Mouse (Mus musculus): ENCODE data around the gene P2rx6. TPM values are rescaled to one million over a fixed set of nuclear protein-coding genes. Genes with fewer than 3 reads are reported as not detected.
A peak's percentile ranks its signal among the peaks of the same experiment; 100 is the strongest.

Gene P2rx6
- 0.60 and 0.80 TPM in 2 replicates for polyA plus RNA-seq (2015; fragmentation: Nextera tagmentation; extraction: Ambion mirVana)

DNA sequence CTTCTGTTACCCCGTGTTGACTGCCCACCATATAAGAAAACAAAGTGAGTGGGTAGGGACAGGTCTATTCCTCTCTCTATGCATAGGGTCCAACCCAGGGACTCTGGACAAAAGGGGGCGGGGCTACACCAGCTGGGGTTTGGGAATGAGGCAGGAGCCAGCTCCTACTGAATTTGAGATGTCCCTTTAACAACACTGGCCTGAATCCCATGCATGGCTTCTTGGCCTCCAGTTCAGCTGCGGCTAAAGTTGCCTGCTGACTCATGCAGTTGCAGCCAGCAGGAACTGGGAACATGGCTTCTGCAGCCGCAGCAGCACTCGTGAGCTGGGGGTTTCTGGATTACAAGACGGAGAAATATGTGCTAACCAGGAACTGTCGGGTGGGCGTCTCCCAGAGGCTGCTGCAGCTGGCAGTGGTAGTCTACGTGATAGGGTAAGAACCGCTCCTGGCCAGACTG is at the start of gene P2rx6:
Gene P2rx6, plus strand, starts transcription at position 135 of the 458 bp plus-strand sequence.
- Histone ChIP-seq H3K4me1 (replicated peaks) (peaks cover 34% of the 10 kb centered on the region), H3K27ac (peak within 1 kb of the TSS; percentile 54), H3K4me3 (peak within 1 kb of the TSS; percentile 41), H3K9ac (peak within 1 kb of the TSS; percentile 44), H3K27me3 (peaks cover 13% of the 10 kb centered on the region), H3K4me2 (peak within 1 kb of the TSS; percentile 77), H3K9me3 (replicated peaks) (no peaks in the 10 kb centered on the region), H3K36me3 (no peaks in the 10 kb centered on the region)
- peak; percentile 44; the same call in 1 of the 2 replicates for ATAC-seq (replicated peaks; ENCODE audit: insufficient number of reproducible peaks, insufficient read depth, low FRiP score, low read depth)
- WGBS, result 2% methylated on average over 10 of the region's 10 CpGs

DNA sequence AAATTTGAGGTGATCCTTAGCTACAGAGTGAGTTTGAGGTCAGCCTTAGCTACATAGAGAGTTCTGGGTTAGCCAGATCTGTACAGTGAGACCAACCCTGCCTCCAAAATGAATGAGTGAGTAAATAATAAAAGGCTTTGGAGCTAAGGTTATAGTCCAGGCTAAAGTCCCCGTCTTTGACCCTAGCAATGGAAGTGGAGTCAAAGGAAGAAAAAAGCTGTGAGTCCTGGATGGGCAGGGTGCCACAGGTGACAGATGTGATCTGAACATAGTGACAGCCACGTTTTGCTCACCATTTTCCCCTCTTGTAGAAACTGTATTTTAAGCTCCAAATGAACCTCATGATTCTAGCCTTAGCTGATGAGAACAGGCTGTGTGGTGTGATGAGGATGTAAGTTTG is 42.8 kb upstream of the P2rx6 start:
- 78% methylated on average over 2 of the region's 2 CpGs for whole genome bisulfite sequencing
- no peak overlapping the region for H3K4me3 ChIP-seq
- no peaks in the 10 kb centered on the region for H3K4me1 ChIP-seq (replicated peaks)
- no peaks in the 10 kb centered on the region for H3K27me3 ChIP-seq
- H3K9me3 ChIP-seq (replicated peaks), result no peaks in the 10 kb centered on the region
- ATAC-seq (replicated peaks; ENCODE audit: insufficient number of reproducible peaks, insufficient read depth, low FRiP score, low read depth), result no peak
- no peak overlapping the region for H3K4me2 ChIP-seq
- H3K9ac ChIP-seq, result no peak overlapping the region
- peaks cover 82% of the 10 kb centered on the region for H3K36me3 ChIP-seq
- no peak overlapping the region for H3K27ac ChIP-seq

DNA sequence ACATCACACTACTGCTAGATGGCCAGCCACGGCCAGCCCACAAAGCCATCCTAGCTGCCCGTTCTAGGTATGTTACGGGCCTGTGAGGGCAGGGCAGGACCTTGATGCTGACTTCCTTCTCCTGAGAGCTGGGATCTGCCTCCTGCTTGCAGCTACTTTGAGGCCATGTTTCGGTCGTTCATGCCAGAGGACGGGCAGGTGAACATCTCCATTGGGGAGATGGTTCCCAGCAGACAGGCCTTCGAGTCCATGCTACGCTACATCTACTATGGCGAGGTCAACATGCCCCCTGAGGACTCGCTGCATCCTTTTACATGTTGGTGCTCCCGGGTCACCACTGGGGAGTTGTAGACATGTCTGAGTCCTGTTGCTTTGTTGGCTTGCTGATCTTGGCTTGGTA is 37.5 kb upstream of the P2rx6 start:
- H3K4me2 ChIP-seq, result no peak overlapping the region
- WGBS, result 90% methylated on average over 11 of the region's 11 CpGs
- H3K9me3 ChIP-seq (replicated peaks), result no peaks in the 10 kb centered on the region
- peaks cover 91% of the 10 kb centered on the region for H3K36me3 ChIP-seq
- no peaks in the 10 kb centered on the region for H3K27me3 ChIP-seq
- no peak overlapping the region for H3K4me3 ChIP-seq
- ATAC-seq (replicated peaks; ENCODE audit: insufficient number of reproducible peaks, insufficient read depth, low FRiP score, low read depth), result no peak
- no peak overlapping the region for H3K27ac ChIP-seq
- no peaks in the 10 kb centered on the region for H3K4me1 ChIP-seq (replicated peaks)
- H3K9ac ChIP-seq, result no peak overlapping the region

DNA sequence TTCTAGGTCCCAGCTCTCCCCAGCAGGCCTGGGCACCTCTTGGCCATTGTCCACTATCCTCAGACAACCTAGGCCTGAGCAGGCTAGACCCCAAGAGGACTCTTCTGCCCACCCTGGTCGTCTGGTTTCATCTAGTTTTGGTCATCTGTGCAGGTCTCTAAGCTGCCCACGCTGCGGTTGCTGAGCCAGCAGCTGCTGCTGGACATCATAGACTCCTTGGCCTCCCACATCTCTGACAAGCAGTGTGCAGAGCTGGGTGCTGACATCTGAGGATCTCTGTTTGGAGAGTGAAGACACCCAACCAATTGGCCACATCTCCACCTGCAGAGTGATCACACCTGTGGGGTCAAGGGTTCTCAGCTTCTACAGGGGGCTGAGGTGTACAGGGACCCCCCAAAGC is 36.2 kb upstream of the P2rx6 start:
- no peak for ATAC-seq (replicated peaks; ENCODE audit: insufficient number of reproducible peaks, insufficient read depth, low FRiP score, low read depth)
- H3K27me3 ChIP-seq, result no peaks in the 10 kb centered on the region

DNA sequence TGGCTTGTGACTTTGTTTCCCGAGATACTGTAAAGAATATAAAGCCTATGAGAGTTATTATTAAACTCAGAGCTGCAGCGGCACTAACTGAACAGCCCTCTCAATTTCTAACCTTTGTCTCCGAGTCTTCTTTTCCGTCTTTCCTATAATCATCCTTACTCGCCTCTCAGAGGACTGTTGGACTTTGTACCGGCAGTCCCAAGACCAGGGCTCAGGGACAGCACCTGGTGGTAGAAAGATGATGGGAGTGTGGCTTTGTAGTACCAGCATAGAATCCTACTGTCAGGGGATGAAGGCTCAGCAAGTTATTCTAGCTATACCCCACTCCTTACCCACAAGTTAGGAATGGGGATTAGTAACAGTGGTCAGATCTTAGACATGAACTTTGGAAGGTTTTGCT is 35.5 kb upstream of the P2rx6 start:
- Histone ChIP-seq H3K36me3 (peaks cover 72% of the 10 kb centered on the region), H3K4me3 (no peak overlapping the region), H3K9ac (no peak overlapping the region), H3K4me1 (replicated peaks) (peaks cover 7% of the 10 kb centered on the region), H3K27me3 (no peaks in the 10 kb centered on the region), H3K27ac (no peak overlapping the region), H3K9me3 (replicated peaks) (no peaks in the 10 kb centered on the region), H3K4me2 (no peak overlapping the region)
- 88% methylated on average over 6 of the region's 6 CpGs for WGBS
- ATAC-seq (replicated peaks; ENCODE audit: insufficient number of reproducible peaks, insufficient read depth, low FRiP score, low read depth), result no peak

More for the DNA sequence above, 36.2 kb upstream of the P2rx6 start:
- H3K36me3 ChIP-seq, result peaks cover 79% of the 10 kb centered on the region
- no peaks in the 10 kb centered on the region for H3K9me3 ChIP-seq (replicated peaks)
- H3K4me3 ChIP-seq, result no peak overlapping the region
- WGBS, result 71% methylated on average over 3 of the region's 3 CpGs
- peaks cover 7% of the 10 kb centered on the region for H3K4me1 ChIP-seq (replicated peaks)
- H3K9ac ChIP-seq, result no peak overlapping the region
- no peak overlapping the region for H3K4me2 ChIP-seq
- H3K27ac ChIP-seq, result no peak overlapping the region

DNA sequence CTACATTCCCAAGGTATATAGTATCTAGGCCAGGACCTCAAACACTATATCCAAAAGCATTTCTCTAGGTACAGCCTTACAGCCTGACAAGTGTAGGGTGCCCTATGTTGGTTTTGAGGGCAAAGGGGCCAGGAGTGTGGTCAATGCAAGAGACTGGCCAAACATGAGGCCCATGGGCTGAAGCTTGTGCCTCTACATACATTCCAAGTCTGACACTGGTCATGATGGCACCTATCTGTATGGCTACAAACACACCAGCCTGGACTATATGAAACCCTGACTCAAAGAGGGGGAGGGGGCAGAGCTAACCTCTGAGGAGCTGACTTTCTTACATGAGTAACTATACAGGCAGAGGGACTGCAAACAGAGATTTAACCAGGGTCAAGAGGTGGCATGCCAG is 34.1 kb upstream of the P2rx6 start:
- Histone ChIP-seq H3K27ac (no peak overlapping the region), H3K4me3 (no peak overlapping the region), H3K27me3 (no peaks in the 10 kb centered on the region), H3K4me1 (replicated peaks) (peaks cover 15% of the 10 kb centered on the region), H3K4me2 (no peak overlapping the region), H3K9ac (no peak overlapping the region), H3K36me3 (peaks cover 59% of the 10 kb centered on the region), H3K9me3 (replicated peaks) (no peaks in the 10 kb centered on the region)
- no peak for ATAC-seq (replicated peaks; ENCODE audit: insufficient number of reproducible peaks, insufficient read depth, low FRiP score, low read depth)

DNA sequence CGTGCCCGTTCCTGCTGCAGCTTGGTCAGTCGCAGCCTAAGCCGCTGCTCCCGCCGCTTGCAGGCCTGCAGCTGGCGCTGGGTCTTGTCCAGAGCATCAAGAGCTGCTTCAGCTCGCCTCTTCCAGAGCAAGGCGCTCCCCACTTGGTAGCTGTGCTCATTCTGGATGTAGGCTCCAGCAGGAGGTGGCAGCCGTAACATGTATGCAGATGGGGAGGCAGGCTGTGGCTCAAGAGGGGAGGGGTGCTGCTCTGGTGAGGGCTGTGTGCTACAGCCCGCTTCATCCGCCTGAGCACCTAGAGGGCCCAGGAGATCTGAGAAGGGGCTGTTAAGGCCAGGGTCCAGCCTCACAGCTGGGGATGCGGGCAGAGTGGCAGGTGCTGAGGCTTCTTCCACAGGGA is 33.4 kb upstream of the P2rx6 start:
- Histone ChIP-seq H3K27ac (no peak overlapping the region), H3K27me3 (no peaks in the 10 kb centered on the region), H3K36me3 (peaks cover 52% of the 10 kb centered on the region), H3K4me1 (replicated peaks) (peaks cover 15% of the 10 kb centered on the region), H3K4me3 (no peak overlapping the region), H3K4me2 (no peak overlapping the region), H3K9me3 (replicated peaks) (no peaks in the 10 kb centered on the region), H3K9ac (no peak overlapping the region)
- ATAC-seq (replicated peaks; ENCODE audit: insufficient number of reproducible peaks, insufficient read depth, low FRiP score, low read depth), result no peak
- 84% methylated on average over 13 of the region's 13 CpGs for WGBS

DNA sequence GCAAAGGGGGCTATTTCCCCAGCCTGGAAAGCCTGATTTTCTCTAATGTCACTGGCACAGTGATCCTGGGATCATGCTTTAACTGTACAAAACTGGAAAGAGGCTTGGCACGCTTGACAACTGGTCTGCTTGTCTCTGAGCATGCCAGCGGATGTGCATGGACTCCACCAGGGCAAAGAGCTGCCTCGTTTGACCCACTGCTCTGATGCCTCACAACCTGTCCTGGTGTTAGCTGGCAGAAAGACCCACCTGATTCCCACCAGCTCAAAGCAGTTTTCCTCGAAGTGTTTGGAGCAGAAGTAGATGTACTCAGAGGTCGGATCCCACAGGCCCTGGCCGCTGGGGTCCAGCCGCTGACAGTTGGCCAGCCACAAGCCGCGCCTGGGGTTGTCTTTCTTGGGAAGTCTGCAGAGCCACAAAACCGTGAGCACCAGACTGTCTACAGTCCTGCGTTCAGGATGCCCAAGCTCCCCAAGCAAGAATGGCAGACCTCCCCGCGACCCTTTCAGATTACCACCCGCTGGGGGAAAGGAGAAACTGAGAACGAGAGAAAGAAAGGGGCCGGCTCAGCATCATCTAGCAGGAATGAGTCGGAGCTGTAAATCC is 31.6 kb upstream of the P2rx6 start:
- H3K9me3 ChIP-seq (replicated peaks), result no peaks in the 10 kb centered on the region
- peaks cover 37% of the 10 kb centered on the region for H3K36me3 ChIP-seq
- ATAC-seq (replicated peaks; ENCODE audit: insufficient number of reproducible peaks, insufficient read depth, low FRiP score, low read depth), result no peak; the same call in 1 of the 2 replicates
- WGBS, result 11% methylated on average over 17 of the region's 17 CpGs
- H3K27ac ChIP-seq, result peak overlapping the region; percentile 94
- peak overlapping the region; percentile 63 for H3K9ac ChIP-seq
- H3K4me3 ChIP-seq, result peak overlapping the region; percentile 71
- H3K4me1 ChIP-seq (replicated peaks), result peaks cover 15% of the 10 kb centered on the region
- H3K4me2 ChIP-seq, result peak overlapping the region; percentile 73
- H3K27me3 ChIP-seq, result no peaks in the 10 kb centered on the region

DNA sequence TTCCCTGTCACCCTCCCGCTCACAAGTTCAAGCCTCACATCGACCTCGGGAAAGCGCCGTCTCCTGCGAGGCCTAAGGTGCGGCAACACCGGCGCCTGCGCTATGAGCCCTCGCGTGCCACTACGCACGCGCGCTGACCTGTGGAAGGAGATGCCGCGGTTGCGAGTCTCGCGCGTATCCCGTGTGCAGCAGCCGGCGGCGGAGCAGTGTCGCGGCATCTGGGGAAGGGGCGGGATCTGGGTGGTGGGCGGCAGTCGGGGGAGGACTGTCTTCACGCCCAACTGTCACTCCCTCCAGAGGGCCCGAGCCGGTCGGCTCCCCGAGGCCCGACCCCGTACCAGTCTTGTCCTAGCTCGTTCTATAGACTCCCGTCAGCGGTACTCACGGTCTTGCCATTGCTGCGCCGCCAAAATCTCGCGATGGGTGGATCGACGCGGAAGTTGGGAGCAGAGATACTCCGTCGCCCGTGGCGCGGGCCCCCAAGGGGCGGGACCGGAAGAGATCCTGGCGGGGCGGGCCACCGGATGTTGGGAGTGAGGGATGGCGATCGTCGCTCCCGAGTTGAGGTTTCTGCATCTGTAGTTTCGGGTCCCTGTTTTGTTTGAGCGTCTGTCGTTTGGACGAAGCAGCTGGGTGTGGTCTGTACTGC is 30.9 kb upstream of the P2rx6 start, which contains the start of gene Thap7:
Gene Thap7, minus strand, starts transcription at position 497 of the 649 bp plus-strand sequence.
- Histone ChIP-seq H3K9me3 (replicated peaks) (no peaks in the 10 kb centered on the region), H3K4me3 (peak within 1 kb of the TSS; percentile 71), H3K4me2 (peak within 1 kb of the TSS; percentile 73), H3K9ac (peak within 1 kb of the TSS; percentile 63), H3K27me3 (no peaks in the 10 kb centered on the region), H3K27ac (peak within 1 kb of the TSS; percentile 94), H3K36me3 (peaks cover 30% of the 10 kb centered on the region), H3K4me1 (replicated peaks) (peaks cover 15% of the 10 kb centered on the region)
- WGBS, result under 1% methylated on average over 67 of the region's 67 CpGs
- ATAC-seq (replicated peaks; ENCODE audit: insufficient number of reproducible peaks, insufficient read depth, low FRiP score, low read depth), result peak; percentile 96

DNA sequence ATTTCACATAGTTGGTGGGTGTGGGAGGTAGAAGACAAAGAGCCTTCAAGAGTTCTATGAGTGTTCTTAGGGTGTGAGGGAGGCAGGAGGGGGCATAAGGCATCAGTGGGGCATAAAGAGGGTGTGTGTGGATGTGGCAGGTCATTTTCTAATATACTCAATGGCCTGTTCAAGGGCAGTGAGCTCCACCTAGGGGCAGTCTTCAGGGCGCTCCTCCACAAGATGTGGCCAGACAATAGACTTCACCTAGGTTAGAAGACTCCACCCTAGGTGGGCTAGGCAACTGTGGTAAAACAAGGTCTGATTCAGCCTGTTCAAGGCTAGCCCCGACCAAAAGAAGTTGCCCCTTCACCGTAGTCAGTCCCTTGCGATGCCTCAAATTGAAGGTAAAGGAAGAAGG is 29.4 kb upstream of the P2rx6 start:
- Histone ChIP-seq H3K4me3 (no peak overlapping the region), H3K4me2 (no peak overlapping the region), H3K27me3 (no peaks in the 10 kb centered on the region), H3K36me3 (peaks cover 16% of the 10 kb centered on the region), H3K4me1 (replicated peaks) (peaks cover 15% of the 10 kb centered on the region), H3K9ac (no peak overlapping the region), H3K27ac (no peak overlapping the region), H3K9me3 (replicated peaks) (no peaks in the 10 kb centered on the region)
- no peak for ATAC-seq (replicated peaks; ENCODE audit: insufficient number of reproducible peaks, insufficient read depth, low FRiP score, low read depth)
- WGBS, result 53% methylated on average over 4 of the region's 4 CpGs

DNA sequence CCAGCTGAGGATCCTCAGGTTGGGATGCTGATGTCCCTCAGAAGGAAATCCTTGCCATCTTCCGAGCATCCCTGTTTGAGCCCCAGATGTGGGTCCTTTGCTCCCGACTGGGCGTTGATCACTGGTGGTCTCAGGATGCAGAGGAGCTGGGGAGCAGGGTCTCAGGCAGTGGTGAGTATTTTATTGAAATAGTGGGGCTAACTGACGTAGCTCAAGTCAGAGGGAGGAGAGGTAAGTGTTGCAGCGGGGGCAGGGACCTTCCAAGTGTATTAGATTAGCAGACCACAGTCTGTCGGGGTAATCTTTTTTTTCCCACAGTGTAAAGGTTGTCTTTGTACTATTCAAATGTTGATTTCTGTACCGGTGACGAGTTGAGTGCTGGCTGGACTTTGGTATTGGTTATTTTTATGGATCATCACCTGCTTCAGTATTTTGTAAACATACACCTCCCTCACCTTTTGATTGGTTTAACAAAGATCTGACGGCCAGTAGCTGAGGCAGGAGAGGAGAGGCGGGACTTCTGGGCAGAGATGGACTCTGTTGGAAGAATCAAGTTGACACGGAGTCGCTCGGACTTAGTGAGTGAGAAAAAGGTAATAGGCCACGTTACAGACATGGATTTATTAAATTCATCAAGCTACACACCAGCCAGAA is 28.9 kb upstream of the P2rx6 start:
- WGBS, result 62% methylated on average over 14 of the region's 14 CpGs
- ATAC-seq (replicated peaks; ENCODE audit: insufficient number of reproducible peaks, insufficient read depth, low FRiP score, low read depth), result no peak
- H3K27me3 ChIP-seq, result no peaks in the 10 kb centered on the region
- H3K9me3 ChIP-seq (replicated peaks), result no peaks in the 10 kb centered on the region
- no peak overlapping the region for H3K27ac ChIP-seq
- peaks cover 11% of the 10 kb centered on the region for H3K36me3 ChIP-seq
- no peak overlapping the region for H3K9ac ChIP-seq
- no peak overlapping the region for H3K4me2 ChIP-seq
- H3K4me1 ChIP-seq (replicated peaks), result peaks cover 15% of the 10 kb centered on the region
- no peak overlapping the region for H3K4me3 ChIP-seq

Data from heart, embryonic 15.5 days (tissue).